In genomic region chr11:86818928-86819327, GRCm38 (mm10) we compare ENCODE assay signal across 16 mouse cellular contexts. TPM values are rescaled to one million over a fixed set of nuclear protein-coding genes. Genes with fewer than 3 reads are reported as not detected.
DNase-seq lines count a peak whose midpoint lies in the region; ATAC-seq and TF ChIP-seq lines count a peak whose summit lies in the region.
"Had no signal": no experiment of that assay in that cellular context is flagged by ENCODE, and none has a peak within 500 bp of the region (broad histone marks: within the 10 kb centered on the region; RNA-seq: fewer than 3 reads in every experiment).

No protein-coding gene starts in this region.

- no peaks in the 10 kb centered on the region for H3K4me1 ChIP-seq in heart, embryonic 12.5 days (replicated peaks)
- peaks cover 7% of the 10 kb centered on the region for H3K4me1 ChIP-seq in brown adipose tissue, adult 24 weeks (ENCODE audit: control insufficient read depth, insufficient read depth, insufficient read length, low read length)
- H3K4me1 ChIP-seq in hindbrain, embryonic 12.5 days = peaks cover 15% of the 10 kb centered on the region
- H3K4me1 ChIP-seq in midbrain, embryonic 15.5 days = peaks cover 9% of the 10 kb centered on the region; the same call in 1 of the 2 replicates

- TF ChIP-seq CTCF in layer of hippocampus, adult 2 months (conservative IDR thresholded peaks at IDR 0.05) = no peak

- no peaks in the 10 kb centered on the region for H3K9me3 ChIP-seq in heart, embryonic 12.5 days (replicated peaks)
- H3K9me3 ChIP-seq in hindbrain, embryonic 12.5 days (replicated peaks) = no peaks in the 10 kb centered on the region
- H3K9me3 ChIP-seq in midbrain, embryonic 15.5 days = no peaks in the 10 kb centered on the region
- H3K9me3 ChIP-seq: lung, embryonic 15.5 days had no signal

- no peak overlapping the region for H3K4me3 ChIP-seq in heart, embryonic 12.5 days
- H3K4me3 ChIP-seq in brown adipose tissue, adult 24 weeks (ENCODE audit: insufficient read depth, low read depth, low read length) = no peak overlapping the region
- H3K4me3 ChIP-seq in hindbrain, embryonic 12.5 days = no peak overlapping the region
- no peak overlapping the region for H3K4me3 ChIP-seq in midbrain, embryonic 15.5 days
- no peak overlapping the region for H3K4me3 ChIP-seq in layer of hippocampus, adult 2 months
- H3K4me3 ChIP-seq: lung, embryonic 15.5 days had no signal

- H3K27me3 ChIP-seq in heart, embryonic 12.5 days (replicated peaks) = no peaks in the 10 kb centered on the region
- H3K27me3 ChIP-seq in hindbrain, embryonic 12.5 days = no peaks in the 10 kb centered on the region
- no peaks in the 10 kb centered on the region for H3K27me3 ChIP-seq in midbrain, embryonic 15.5 days (replicated peaks)
- H3K27me3 ChIP-seq: lung, embryonic 15.5 days had no signal

- ATAC-seq in heart, embryonic 12.5 days (ENCODE audit: insufficient number of reproducible peaks, low FRiP score) = no peak
- ATAC-seq in hindbrain, embryonic 12.5 days (ENCODE audit: low FRiP score) = no peak
- no peak for ATAC-seq in midbrain, embryonic 15.5 days (replicated peaks)
- ATAC-seq: activated CD4-positive, CD25-positive, alpha-beta regulatory T cell, adult 4 months had no signal

- peak; percentile 66 for DNase-seq in heart, adult 11 months
- DNase-seq in B cell, adult 2 months = no peak
- DNase-seq in layer of hippocampus, adult 2 months (ENCODE audit: low spot score in 2 of 2) = no peak
- no peak for DNase-seq in heart, adult 9 months (ENCODE audit: low spot score in 2 of 2)
- DNase-seq: adrenal gland, postnatal 36 days; cerebellum, postnatal 10 days; heart, adult 18-20 months; heart, postnatal 14 days; kidney, adult 11 months; thymus, postnatal 4 days had no signal

- H3K36me3 ChIP-seq in heart, embryonic 12.5 days = no peaks in the 10 kb centered on the region
- no peaks in the 10 kb centered on the region for H3K36me3 ChIP-seq in hindbrain, embryonic 12.5 days
- no peaks in the 10 kb centered on the region for H3K36me3 ChIP-seq in midbrain, embryonic 15.5 days (replicated peaks)
- H3K36me3 ChIP-seq: lung, embryonic 15.5 days had no signal

- no peak overlapping the region for H3K27ac ChIP-seq in heart, embryonic 12.5 days (ENCODE audit: poor library complexity, severe bottlenecking)
- H3K27ac ChIP-seq in brown adipose tissue, adult 24 weeks (replicated peaks; ENCODE audit: low read depth, low read length) = peak overlapping the region; percentile 35; the same call in 1 of the 2 replicates
- H3K27ac ChIP-seq in hindbrain, embryonic 12.5 days = peak overlapping the region; percentile 79
- H3K27ac ChIP-seq in midbrain, embryonic 15.5 days = peak overlapping the region; percentile 73
- no peak overlapping the region for H3K27ac ChIP-seq in layer of hippocampus, adult 2 months
- H3K27ac ChIP-seq: lung, embryonic 15.5 days had no signal

- WGBS in heart, embryonic 12.5 days = 88% methylated on average over 2 of the region's 2 CpGs
- 86% methylated on average over 2 of the region's 2 CpGs for WGBS in hindbrain, embryonic 12.5 days
- WGBS in midbrain, embryonic 15.5 days = 80% methylated on average over 2 of the region's 2 CpGs

- H3K9ac ChIP-seq in heart, embryonic 12.5 days = no peak overlapping the region
- H3K9ac ChIP-seq in hindbrain, embryonic 12.5 days = peak overlapping the region; percentile 10; the same call in 1 of the 2 replicates
- no peak overlapping the region for H3K9ac ChIP-seq in midbrain, embryonic 15.5 days
- H3K9ac ChIP-seq: lung, embryonic 15.5 days had no signal

- H3K4me2 ChIP-seq in heart, embryonic 12.5 days = no peak overlapping the region
- peak overlapping the region; percentile 34; the same call in 1 of the 2 replicates for H3K4me2 ChIP-seq in hindbrain, embryonic 12.5 days (replicated peaks)
- no peak overlapping the region for H3K4me2 ChIP-seq in midbrain, embryonic 15.5 days
- H3K4me2 ChIP-seq: lung, embryonic 15.5 days had no signal

RNA-seq across cellular contexts. Expression of gene Dhx40, which starts 11.4 kb away (rescaled TPM):
- 16.3 and 16.5 TPM in 2 replicates for polyA plus RNA-seq in heart, embryonic 12.5 days (2016; fragmentation: Nextera tagmentation; extraction: Ambion mirVana)
- 18.5 and 20.4 TPM in 2 replicates for polyA plus RNA-seq in brown adipose tissue, adult 24 weeks (2012; ENCODE audit: insufficient read depth, insufficient read length, missing spikeins)
- polyA plus RNA-seq in hindbrain, embryonic 12.5 days (2016; fragmentation: Nextera tagmentation; extraction: Ambion mirVana) = 38.7 and 39.0 TPM in 2 replicates
- polyA plus RNA-seq in midbrain, embryonic 15.5 days (2015; fragmentation: Nextera tagmentation; extraction: Ambion mirVana) = 21.7 and 22.6 TPM in 2 replicates
- total RNA-seq in layer of hippocampus, adult 2 months (2021) = 10 to 100 TPM; 26.6 to 31.7 TPM

Comparison
In these comparisons a context has a peak if more than half of its experiments do, and no peak if none do; other contexts are left out.
1. H3K27ac ChIP-seq: peak in brown adipose tissue, adult 24 weeks (single experiment), hindbrain, embryonic 12.5 days (single experiment) and midbrain, embryonic 15.5 days (single experiment); none in heart, embryonic 12.5 days (single experiment) and layer of hippocampus, adult 2 months (single experiment).